Mouse (Mus musculus) embryonic facial prominence, embryonic 10.5 days (tissue): Measurements from ENCODE around the gene Syt17. TPM values are rescaled to one million over a fixed set of nuclear protein-coding genes. Genes with fewer than 3 reads are reported as not detected.

Experiments
- DNase-seq: peaks from one replicate; pipeline ENCODE4 v3.0.0-alpha.2; 2017; ENCODE audit warnings: low spot score
- H3K27ac ChIP-seq: fragments of 300-500 bp; sonication (generic); replicated peaks from 2 replicates; pipeline ENCODE4 v1.5.1; 2016; ENCODE audit warnings: mild to moderate bottlenecking
- H3K27me3 ChIP-seq: fragments of 300-500 bp; sonication (generic); replicated peaks from 2 replicates; pipeline ENCODE4 v1.6.1; 2016; ENCODE audit warnings: low read depth, mild to moderate bottlenecking; ENCODE audit not compliant: poor library complexity, severe bottlenecking
- H3K36me3 ChIP-seq: fragments of 300-500 bp; sonication (generic); replicated peaks from 2 replicates; pipeline ENCODE4 v1.6.1; 2016; ENCODE audit warnings: mild to moderate bottlenecking, moderate library complexity
- H3K4me1 ChIP-seq: fragments of 300-500 bp; sonication (generic); 2 replicates; pipeline ENCODE4 v1.6.1; 2016
- H3K4me3 ChIP-seq: fragments of 300-500 bp; sonication (generic); 2 replicates; pipeline ENCODE4 v1.5.1; 2016; ENCODE audit warnings: mild to moderate bottlenecking, moderate library complexity
- H3K9me3 ChIP-seq: fragments of 300-500 bp; sonication (generic); 2 replicates; pipeline ENCODE4 v1.6.1; 2016; ENCODE audit warnings: mild to moderate bottlenecking
- WGBS: fragments of 180-500 bp; shearing (Covaris S2); methylation state at CpG from one replicate; pipeline ENCODE4 v1.1.7; 2016; 5-methylcytosine and 5-hydroxymethylcytosine counted together
- polyA plus RNA-seq: library from polyadenylated mRNA; unstranded; fragments of >200 nt; fragmentation: Nextera tagmentation; extraction: Ambion mirVana; gene quantifications from 2 replicates; pipeline ENCODE4 v1.2.1, GENCODE M21; 2016

Syt17 gene
- polyA plus RNA-seq, result 1.7 and 1.9 TPM in 2 replicates

DNA sequence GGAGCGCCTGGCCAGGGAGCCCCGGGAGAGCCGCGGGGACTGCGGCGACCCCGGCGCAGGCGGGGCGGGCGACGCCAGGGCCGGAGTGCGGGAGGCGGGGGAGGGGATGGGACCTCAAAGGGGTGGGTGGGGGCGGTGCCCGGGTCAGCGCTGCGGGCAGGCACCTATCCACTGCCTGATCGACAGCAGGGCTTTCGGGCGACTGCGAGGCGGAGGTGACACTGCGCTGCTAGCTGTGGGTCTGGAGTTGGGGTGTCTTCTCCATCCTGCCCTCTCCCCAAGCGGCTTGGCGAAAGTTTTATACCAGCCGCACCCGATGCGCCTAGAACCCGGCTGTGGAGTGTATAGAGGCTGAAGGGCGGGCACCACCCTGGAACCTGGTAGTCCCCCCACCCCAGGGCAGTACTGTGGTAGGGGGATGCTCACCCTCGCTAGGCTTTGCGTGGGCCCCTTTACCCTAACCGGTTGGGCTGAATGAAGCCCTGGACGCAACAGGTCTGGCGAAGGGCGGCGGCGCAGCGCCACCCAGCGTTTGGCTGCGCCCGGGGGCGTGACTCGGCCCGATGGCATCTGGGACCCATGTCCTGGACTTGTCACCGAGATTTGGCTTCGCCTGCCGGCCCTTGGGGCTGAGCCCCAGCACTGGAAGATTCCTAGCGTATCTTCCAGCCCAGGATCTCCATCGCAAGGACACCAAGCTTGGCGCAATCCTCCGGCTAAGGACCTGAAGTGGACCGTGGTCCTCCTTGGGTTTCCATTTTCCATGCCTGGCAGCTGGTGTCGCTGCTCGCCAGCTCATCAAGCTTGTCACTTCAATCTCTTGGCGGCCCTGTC lies at the start of gene Syt17:
TSS of gene Syt17 (minus strand) at position 89 of the 834 bp plus-strand sequence.
- DNase-seq, result peak; percentile 85
- H3K27me3 ChIP-seq, result peaks cover 63% of the 10 kb centered on the region
- H3K9me3 ChIP-seq, result no peaks in the 10 kb centered on the region
- H3K4me3 ChIP-seq, result peak within 1 kb of the TSS; percentile 76
- no peaks in the 10 kb centered on the region for H3K36me3 ChIP-seq
- WGBS, result under 1% methylated on average over 58 of the region's 58 CpGs
- peaks cover 36% of the 10 kb centered on the region for H3K4me1 ChIP-seq
- peak within 1 kb of the TSS; percentile 79 for H3K27ac ChIP-seq

- no peak for DNase-seq
- no peak overlapping the region for H3K4me3 ChIP-seq
- peaks cover 2% of the 10 kb centered on the region; the same call in 1 of the 2 replicates for H3K36me3 ChIP-seq
- no peak overlapping the region for H3K27ac ChIP-seq
- H3K9me3 ChIP-seq, result 0 out of 2 replicates have a peak, but pooled peaks cover 11% of the 10 kb centered on the region
- H3K27me3 ChIP-seq, result peaks cover 39% of the 10 kb centered on the region
- H3K4me1 ChIP-seq, result peaks cover 23% of the 10 kb centered on the region
- 78% methylated on average over 4 of the region's 4 CpGs for WGBS
Observed at GRCm38 (mm10) chr7:118494892-118495579, 47.0 kb upstream of the Syt17 start.

- 0 out of 2 replicates have a peak, but pooled peaks cover 12% of the 10 kb centered on the region for H3K9me3 ChIP-seq
- peaks cover 29% of the 10 kb centered on the region for H3K4me1 ChIP-seq
- H3K27ac ChIP-seq, result no peak overlapping the region
- H3K27me3 ChIP-seq, result peaks cover 50% of the 10 kb centered on the region
- no peak for DNase-seq
- WGBS, result 88% methylated on average over 9 of the region's 9 CpGs
- no peak overlapping the region for H3K4me3 ChIP-seq
- H3K36me3 ChIP-seq, result peaks cover 8% of the 10 kb centered on the region
Observed at GRCm38 (mm10) chr7:118493892-118494291, 45.9 kb upstream of the Syt17 start.

DNA sequence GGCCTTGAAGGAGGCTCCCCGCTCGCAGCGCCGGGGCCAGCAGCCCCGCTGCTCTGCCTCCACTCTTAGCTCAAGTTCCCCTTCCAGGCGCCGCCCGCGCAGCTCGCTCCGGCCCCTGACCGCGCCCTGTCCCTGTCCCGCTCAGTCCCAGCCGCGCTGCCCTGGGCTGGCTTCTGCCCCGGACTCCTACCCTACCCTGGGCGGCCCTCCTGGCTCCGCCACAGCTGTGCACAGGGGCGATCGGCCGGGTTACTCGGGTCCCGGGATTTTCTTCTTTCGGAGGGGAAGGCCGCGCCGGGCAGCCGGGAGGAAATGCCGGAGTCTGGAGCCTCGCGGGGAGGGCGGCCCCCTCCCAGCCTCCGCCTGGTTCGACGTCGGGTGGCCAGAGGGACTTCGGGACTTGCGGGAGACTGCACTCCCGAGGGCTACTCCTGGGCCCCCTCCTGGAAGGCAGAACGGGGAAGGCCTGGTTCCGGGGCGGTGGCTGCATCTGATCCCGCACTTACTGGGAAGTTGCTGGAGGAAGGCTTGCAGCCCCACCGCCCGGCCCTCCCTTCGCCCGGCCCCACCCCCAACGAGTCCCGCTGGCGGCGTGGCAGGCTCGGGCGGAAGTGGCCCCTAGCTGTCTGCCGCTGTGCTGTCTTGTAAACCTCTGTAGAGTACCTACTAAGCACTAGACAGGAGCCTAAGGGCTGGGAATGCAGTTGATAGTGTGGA lies 43.6 kb upstream of the Syt17 start, which contains the start of gene Itpripl2:
TSS of gene Itpripl2 (minus strand) at position 545 of the 717 bp plus-strand sequence.
- peaks cover 8% of the 10 kb centered on the region for H3K36me3 ChIP-seq
- 0 out of 2 replicates have a peak, but pooled peaks cover 5% of the 10 kb centered on the region for H3K9me3 ChIP-seq
- peak within 1 kb of the TSS; percentile 83 for H3K4me3 ChIP-seq
- DNase-seq, result peak; percentile 89
- 0% methylated on average over 55 of the region's 55 CpGs for WGBS
- H3K27me3 ChIP-seq, result peaks cover 63% of the 10 kb centered on the region
- H3K4me1 ChIP-seq, result peaks cover 40% of the 10 kb centered on the region
- H3K27ac ChIP-seq, result peak within 1 kb of the TSS; percentile 93

GRCm38 (mm10) chr7:118490666-118491430 lies 42.8 kb upstream of the Syt17 start:
- Histone ChIP-seq H3K27ac (peak overlapping the region; percentile 93), H3K27me3 (peaks cover 63% of the 10 kb centered on the region)
- 3% methylated on average over 67 of the region's 67 CpGs for WGBS

GRCm38 (mm10) chr7:118489706-118490665 lies 42.0 kb upstream of the Syt17 start:
- peak; percentile 33 for DNase-seq
- Histone ChIP-seq H3K4me3 (peak overlapping the region; percentile 83), H3K9me3 (0 out of 2 replicates have a peak, but pooled peaks cover 5% of the 10 kb centered on the region), H3K27me3 (peaks cover 63% of the 10 kb centered on the region), H3K36me3 (peaks cover 8% of the 10 kb centered on the region), H3K4me1 (peaks cover 40% of the 10 kb centered on the region), H3K27ac (peak overlapping the region; percentile 93; the same call in 1 of the 2 replicates)
- 12% methylated on average over 57 of the region's 57 CpGs for WGBS

More at GRCm38 (mm10) chr7:118490666-118491430, 42.8 kb upstream of the Syt17 start:
- peak; percentile 63 for DNase-seq
- H3K4me3 ChIP-seq, result peak overlapping the region; percentile 83
- H3K9me3 ChIP-seq, result 0 out of 2 replicates have a peak, but pooled peaks cover 5% of the 10 kb centered on the region
- peaks cover 40% of the 10 kb centered on the region for H3K4me1 ChIP-seq
- peaks cover 8% of the 10 kb centered on the region for H3K36me3 ChIP-seq

GRCm38 (mm10) chr7:118488060-118488664 lies 40.1 kb upstream of the Syt17 start:
- no peak overlapping the region for H3K27ac ChIP-seq

DNA sequence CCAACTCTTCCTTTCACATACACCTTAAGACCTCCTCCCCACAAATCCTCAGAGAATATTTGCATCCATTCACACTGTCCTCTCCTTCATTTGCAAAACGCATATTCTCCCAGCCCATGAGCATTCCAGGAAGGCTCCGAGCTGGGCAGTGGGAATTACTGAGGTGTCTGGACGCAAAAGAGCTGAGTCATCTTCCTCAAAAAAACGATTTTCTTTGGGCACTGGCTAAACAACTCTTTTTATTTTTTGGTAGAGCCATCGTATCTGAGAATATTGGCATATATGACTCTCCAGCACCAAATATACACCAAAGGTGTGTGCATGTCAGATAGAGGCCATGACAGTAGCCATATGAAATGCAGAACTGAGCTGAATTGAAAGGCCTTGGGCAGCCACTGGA lies 38.9 kb upstream of the Syt17 start:
- 60% methylated on average over 5 of the region's 5 CpGs for WGBS
- H3K9me3 ChIP-seq, result 0 out of 2 replicates have a peak, but pooled peaks cover 5% of the 10 kb centered on the region
- H3K36me3 ChIP-seq, result peaks cover 8% of the 10 kb centered on the region
- H3K27me3 ChIP-seq, result peaks cover 43% of the 10 kb centered on the region
- H3K4me1 ChIP-seq, result peaks cover 39% of the 10 kb centered on the region
- H3K27ac ChIP-seq, result no peak overlapping the region
- no peak overlapping the region for H3K4me3 ChIP-seq
- no peak for DNase-seq

More at GRCm38 (mm10) chr7:118488060-118488664, 40.1 kb upstream of the Syt17 start:
- peaks cover 56% of the 10 kb centered on the region for H3K27me3 ChIP-seq
- 0 out of 2 replicates have a peak, but pooled peaks cover 5% of the 10 kb centered on the region for H3K9me3 ChIP-seq
- H3K4me3 ChIP-seq, result 0 out of 2 replicates have a peak overlapping the region, but pooled peaks have one; percentile 11
- no peak for DNase-seq
- H3K36me3 ChIP-seq, result peaks cover 8% of the 10 kb centered on the region
- peaks cover 43% of the 10 kb centered on the region for H3K4me1 ChIP-seq
- WGBS, result 19% methylated on average over 8 of the region's 8 CpGs

- Histone ChIP-seq H3K9me3 (no peaks in the 10 kb centered on the region), H3K27ac (no peak overlapping the region), H3K36me3 (no peaks in the 10 kb centered on the region; the same call in 1 of the 2 replicates), H3K4me1 (peaks cover 17% of the 10 kb centered on the region), H3K4me3 (no peak overlapping the region), H3K27me3 (peaks cover 14% of the 10 kb centered on the region)
- no peak for DNase-seq
- WGBS, result 76% methylated on average over 1 of the region's 1 CpGs
Observed at GRCm38 (mm10) chr7:118483996-118484395, 36.0 kb upstream of the Syt17 start.

GRCm38 (mm10) chr7:118482001-118482400 lies 34.0 kb upstream of the Syt17 start:
- no peak overlapping the region for H3K4me3 ChIP-seq
- no peaks in the 10 kb centered on the region for H3K9me3 ChIP-seq
- H3K27me3 ChIP-seq, result no peaks in the 10 kb centered on the region
- no peak overlapping the region for H3K27ac ChIP-seq
- no peaks in the 10 kb centered on the region; the same call in 1 of the 2 replicates for H3K36me3 ChIP-seq
- no peak for DNase-seq
- H3K4me1 ChIP-seq, result peaks cover 14% of the 10 kb centered on the region
- WGBS, result 80% methylated on average over 2 of the region's 2 CpGs
